Mouse (Mus musculus) gastrocnemius, postnatal 25 days (tissue): Measurements from ENCODE around the gene Ranbp3l. TPM values are rescaled to one million over a fixed set of nuclear protein-coding genes. Genes with fewer than 3 reads are reported as not detected.

ENCODE experiments used
- DNase-seq: peaks from one replicate; pipeline ENCODE4 v3.0.0; 2022
- total RNA-seq, 2 experiments: library from RNA; stranded (reverse); gene quantifications; 1 replicate in 1 of 2; 2 replicates in 1 of 2; pipeline ENCODE4 v1.2.3; 2021

Ranbp3l gene
- total RNA-seq, 2 experiments from 2014 or later: 0.18 TPM; not detected in 1

- DNase-seq: no peak
These were observed 126.6 kb downstream of the Ranbp3l start for GRCm38 (mm10) chr15:9094366-9094750.

DNA sequence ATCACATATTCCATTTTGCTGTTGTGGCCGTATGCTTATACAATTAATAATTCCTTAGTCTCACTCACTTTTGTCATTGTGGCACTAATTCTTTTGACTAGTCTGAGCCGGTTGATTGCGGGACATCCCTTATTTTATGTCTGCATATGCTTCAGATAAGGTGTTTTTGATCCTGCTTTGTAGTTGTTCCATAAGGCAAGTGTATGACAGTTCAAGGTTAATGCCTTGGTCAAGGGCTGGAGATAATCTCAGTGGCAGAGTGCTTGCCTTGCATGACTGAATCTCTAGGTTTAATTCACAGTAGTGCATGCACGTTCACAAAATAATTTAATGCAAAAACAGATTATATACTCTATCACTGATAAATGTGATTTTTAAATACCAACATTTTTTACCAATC, 129.1 kb downstream of the Ranbp3l start:
- DNase-seq: no peak

GRCm38 (mm10) chr15:9100446-9101077, 132.8 kb downstream of the Ranbp3l start:
- DNase-seq: no peak

DNA sequence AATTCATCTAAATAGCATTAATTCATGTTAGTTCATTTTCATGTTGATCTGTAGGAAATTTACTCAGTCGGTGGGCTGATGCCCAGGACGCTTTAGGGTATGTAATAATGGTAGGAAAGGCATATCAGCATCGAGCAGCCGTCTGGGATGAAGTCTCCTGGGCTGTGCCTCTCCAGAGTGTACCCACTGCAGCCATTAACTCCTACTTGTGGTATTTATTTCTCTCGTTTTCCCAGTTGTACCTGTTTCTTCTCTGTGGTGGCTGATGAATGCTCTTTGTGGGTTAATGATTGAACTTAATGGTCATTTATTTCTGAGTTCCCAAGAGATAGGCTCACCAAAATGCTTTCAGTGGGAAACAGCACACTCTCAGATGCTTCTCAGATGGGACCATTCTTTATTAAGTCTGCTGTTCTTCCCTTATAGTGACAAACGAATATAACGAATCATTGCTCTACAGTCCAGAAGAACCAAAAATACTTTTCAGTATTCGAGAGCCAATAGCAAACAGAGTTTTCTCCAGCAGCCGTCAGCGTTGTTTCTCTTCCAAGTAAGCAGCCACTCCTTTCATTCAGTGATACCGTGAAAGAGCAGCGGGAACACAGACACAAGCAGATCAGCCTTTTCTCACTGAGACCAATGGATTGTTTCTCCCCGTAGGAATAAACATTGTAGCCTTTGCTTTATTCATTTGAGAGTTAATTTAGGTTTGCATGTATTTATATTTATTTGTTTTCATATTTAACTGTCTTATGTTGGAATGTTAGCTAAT, 138.7 kb downstream of the Ranbp3l start:
- DNase-seq: no peak

DNA sequence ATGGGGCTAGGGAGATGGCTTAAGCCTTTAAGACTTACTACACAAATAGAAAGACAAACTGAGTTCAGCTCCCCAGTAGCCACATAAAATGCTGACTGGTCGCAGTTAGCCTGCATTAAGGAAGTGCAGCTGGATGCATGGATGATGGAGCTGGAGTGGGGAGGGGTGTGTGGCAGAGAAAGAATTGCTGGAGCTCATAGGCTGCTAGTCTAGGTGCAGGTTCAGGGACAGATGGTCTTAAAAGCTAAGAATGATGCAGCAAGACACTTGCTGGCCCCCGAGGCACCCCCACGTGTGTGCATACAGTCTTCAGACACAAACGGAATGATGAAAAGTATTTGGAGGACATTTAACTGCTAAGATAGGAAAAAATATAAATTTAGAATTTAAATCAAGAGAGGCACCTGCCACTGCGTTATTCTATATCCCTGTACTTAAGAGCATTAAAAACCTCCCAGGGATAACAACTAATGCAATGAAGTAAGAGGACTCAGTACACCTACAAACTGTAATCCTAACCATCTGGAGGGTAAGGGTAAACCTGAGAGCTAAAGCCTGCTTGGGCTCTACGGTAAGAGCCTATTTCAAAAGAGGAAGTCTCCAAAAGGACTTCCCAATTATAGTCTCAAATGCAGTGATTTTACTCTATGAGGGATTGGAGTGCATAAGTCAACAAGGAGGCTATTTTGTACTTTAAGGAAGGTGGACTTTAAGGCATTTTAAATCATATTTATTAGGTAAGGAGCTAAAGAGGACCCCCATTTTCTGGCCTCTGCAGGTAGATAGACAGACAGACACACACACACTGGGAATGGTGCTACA, 143.0 kb downstream of the Ranbp3l start:
- DNase-seq: no peak

GRCm38 (mm10) chr15:9111648-9112047, 143.9 kb downstream of the Ranbp3l start:
- no peak for DNase-seq

DNA sequence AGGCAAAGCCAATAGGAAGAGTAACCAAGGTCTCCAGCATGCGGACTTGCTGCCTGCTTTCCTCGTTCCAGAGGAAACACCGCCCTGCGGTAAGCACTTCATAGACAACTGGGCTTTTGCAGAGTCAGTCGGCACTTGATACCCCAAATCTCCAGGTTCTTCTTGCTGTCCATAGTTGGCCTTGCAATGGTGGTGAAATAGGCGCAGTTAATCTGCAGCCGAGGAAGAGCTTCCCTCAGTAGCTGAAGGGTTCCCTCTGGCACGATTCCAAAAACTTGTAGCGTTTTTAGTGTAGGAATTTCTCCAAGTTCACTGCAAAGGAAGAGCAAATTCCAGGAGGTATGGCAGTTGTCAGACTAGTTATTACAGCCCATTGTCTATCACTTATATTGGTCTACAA, 145.8 kb downstream of the Ranbp3l start:
- no peak for DNase-seq

DNA sequence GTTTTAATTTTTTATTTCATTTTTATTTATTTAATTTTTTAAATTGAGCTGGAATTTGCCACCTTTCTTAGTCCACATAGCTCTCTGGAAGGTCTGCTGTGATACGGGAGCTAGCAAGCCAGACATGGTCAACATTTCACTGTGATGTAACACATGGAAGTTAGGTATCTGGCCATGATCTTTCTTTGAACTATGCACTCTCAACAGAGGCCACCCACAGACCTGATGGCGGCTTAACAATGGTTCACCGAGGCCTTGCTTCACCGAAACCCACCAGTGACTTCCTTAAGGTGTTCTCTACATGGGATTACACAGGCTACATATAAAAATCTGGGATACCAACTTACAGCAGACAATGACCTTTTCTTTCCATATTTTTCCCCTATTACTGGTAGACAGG, 146.4 kb downstream of the Ranbp3l start:
- DNase-seq: no peak

DNA sequence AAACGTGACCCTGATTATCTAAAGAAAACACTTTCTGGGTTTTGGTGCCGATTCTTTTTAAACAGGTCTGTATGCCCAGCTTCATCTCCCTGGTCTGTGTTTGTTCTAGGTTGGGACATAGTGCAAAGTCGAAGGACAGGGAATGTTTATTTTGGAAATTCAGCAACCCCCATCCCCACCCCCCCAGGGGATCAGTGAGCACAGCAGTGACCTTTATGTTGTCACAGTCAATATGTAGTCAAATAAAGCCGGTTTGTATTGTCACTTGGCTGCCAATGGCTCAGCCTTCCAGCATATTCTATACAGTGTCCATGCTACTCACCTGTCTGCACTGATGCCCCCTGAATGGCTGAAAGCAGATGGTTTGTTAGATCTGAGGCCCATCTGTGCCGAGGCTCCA, 146.8 kb downstream of the Ranbp3l start:
- no peak for DNase-seq

Other genes starting within 250 kb of the Ranbp3l start
- 10 to 100 TPM; 19.3 to 24.2 TPM for gene Nadk2, start 103.3 kb downstream of the Ranbp3l start, total RNA-seq
- gene Lmbrd2, start 172.6 kb downstream of the Ranbp3l start, total RNA-seq: 10 to 100 TPM; 11.9 to 13.5 TPM
- gene Skp2, start 187.5 kb downstream of the Ranbp3l start, total RNA-seq: 1 to 10 TPM in 1 of 2 experiments, under 1 TPM in 1; 0.84 to 1.4 TPM